Mouse (Mus musculus): Measurements from ENCODE around the gene Tmem219.

DNA sequence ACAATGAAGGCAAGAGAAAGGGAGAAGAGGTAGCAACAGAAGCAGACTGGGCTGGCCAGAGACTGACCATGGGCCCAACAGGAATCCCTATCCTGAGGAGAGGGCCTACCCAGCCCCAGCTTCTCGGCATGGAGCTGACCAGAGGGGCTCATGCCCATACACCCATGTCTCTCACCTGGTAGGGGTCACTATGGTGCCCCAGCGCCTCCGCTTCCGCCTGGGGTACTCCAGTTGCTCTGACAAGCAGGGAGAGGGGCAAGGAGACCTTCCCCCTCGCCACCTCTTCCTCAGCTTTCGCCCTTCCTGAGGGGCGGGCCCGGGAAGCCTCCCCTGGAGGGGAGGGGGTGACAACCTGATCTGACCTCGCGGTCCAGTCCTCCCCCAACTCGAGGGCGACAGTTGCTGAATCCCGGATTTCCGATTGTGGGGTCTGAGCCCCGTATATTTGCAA lies 39.0 kb downstream of the Tmem219 start:
- TF ChIP-seq CTCF (conservative IDR thresholded peaks at IDR 0.05; ENCODE audit: insufficient read depth, insufficient read length, low read depth, low read length) (no peak), POLR2A (IDR thresholded peaks at IDR 0.05; ENCODE audit: low read depth, low read length) (no peak)
